Mouse (Mus musculus): ENCODE results near the gene Srgap3. TPM values are rescaled to one million over a fixed set of nuclear protein-coding genes. Genes with fewer than 3 reads are reported as not detected.

Srgap3 gene
- polyA plus RNA-seq, 1 experiment from 2014 or later: 6.5 TPM

- no peak for ATAC-seq (ENCODE audit: insufficient number of reproducible peaks, insufficient read depth, low FRiP score, low TSS enrichment, low read depth)
- no peak overlapping the region for H3K27ac ChIP-seq
- 97% methylated on average over 1 of the region's 1 CpGs for WGBS
Measured at GRCm38 (mm10) chr6:112691523-112691922, 255.5 kb downstream of the Srgap3 start.

DNA sequence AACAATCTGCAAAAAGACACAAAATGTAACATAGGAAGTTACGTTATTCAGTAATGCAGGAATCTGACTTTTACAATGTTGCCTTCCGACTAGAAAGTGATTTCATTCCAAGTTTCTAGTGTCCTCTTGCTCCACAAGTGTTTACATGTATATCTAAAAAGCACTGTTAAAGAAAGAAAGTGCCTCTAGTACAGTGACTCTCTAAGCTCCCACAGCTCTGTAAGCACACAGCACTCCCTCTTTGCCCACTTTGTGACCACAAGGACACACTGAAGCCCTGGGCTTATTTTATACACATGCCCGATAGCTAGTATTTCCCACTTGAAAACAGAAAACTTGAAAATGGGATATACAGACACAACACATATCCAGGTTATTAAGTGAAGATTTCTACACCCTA, 259.0 kb downstream of the Srgap3 start:
- Histone ChIP-seq H3K9ac (no peak overlapping the region), H3K9me3 (no peaks in the 10 kb centered on the region), H3K4me2 (no peak overlapping the region), H3K27ac (no peak overlapping the region), H3K27me3 (no peaks in the 10 kb centered on the region), H3K4me1 (no peaks in the 10 kb centered on the region), H3K36me3 (peaks cover 22% of the 10 kb centered on the region; the same call in 1 of the 2 replicates), H3K4me3 (no peak overlapping the region)
- WGBS: 94% methylated on average over 3 of the region's 3 CpGs
- ATAC-seq (ENCODE audit: insufficient number of reproducible peaks, insufficient read depth, low FRiP score, low TSS enrichment, low read depth): no peak

More at GRCm38 (mm10) chr6:112691523-112691922, 255.5 kb downstream of the Srgap3 start:
- Histone ChIP-seq H3K9me3 (no peaks in the 10 kb centered on the region), H3K36me3 (peaks cover 12% of the 10 kb centered on the region; the same call in 1 of the 2 replicates), H3K9ac (no peak overlapping the region), H3K27me3 (no peaks in the 10 kb centered on the region), H3K4me3 (no peak overlapping the region), H3K4me1 (peaks cover 11% of the 10 kb centered on the region), H3K4me2 (no peak overlapping the region)

GRCm38 (mm10) chr6:112686485-112686884, 260.6 kb downstream of the Srgap3 start:
- Histone ChIP-seq H3K4me1 (no peaks in the 10 kb centered on the region), H3K4me3 (no peak overlapping the region), H3K27me3 (no peaks in the 10 kb centered on the region), H3K27ac (no peak overlapping the region), H3K9me3 (no peaks in the 10 kb centered on the region), H3K36me3 (peaks cover 21% of the 10 kb centered on the region), H3K9ac (no peak overlapping the region), H3K4me2 (no peak overlapping the region)
- ATAC-seq (ENCODE audit: insufficient number of reproducible peaks, insufficient read depth, low FRiP score, low TSS enrichment, low read depth): no peak
- 69% methylated on average over 7 of the region's 7 CpGs for WGBS

GRCm38 (mm10) chr6:112684065-112684464, 263.0 kb downstream of the Srgap3 start:
- Histone ChIP-seq H3K4me3 (no peak overlapping the region), H3K27me3 (no peaks in the 10 kb centered on the region), H3K9me3 (no peaks in the 10 kb centered on the region), H3K9ac (no peak overlapping the region), H3K27ac (no peak overlapping the region), H3K4me1 (no peaks in the 10 kb centered on the region), H3K4me2 (no peak overlapping the region), H3K36me3 (peaks cover 33% of the 10 kb centered on the region)
- 86% methylated on average over 2 of the region's 2 CpGs for WGBS
- ATAC-seq (ENCODE audit: insufficient number of reproducible peaks, insufficient read depth, low FRiP score, low TSS enrichment, low read depth): no peak

Other genes with a start within 250 kb of the Srgap3 start
- gene Thumpd3, start 99.0 kb upstream of the Srgap3 start, polyA plus RNA-seq (2015; fragmentation: Nextera tagmentation; extraction: Ambion mirVana): 55.0 and 55.9 TPM in 2 replicates
- gene Setd5, start 130.1 kb upstream of the Srgap3 start, polyA plus RNA-seq (2015; fragmentation: Nextera tagmentation; extraction: Ambion mirVana): 84.0 and 91.0 TPM in 2 replicates
- gene Lhfpl4, start 248.1 kb upstream of the Srgap3 start, polyA plus RNA-seq (2015; fragmentation: Nextera tagmentation; extraction: Ambion mirVana): 1.8 and 2.5 TPM in 2 replicates

All from embryonic facial prominence, embryonic 13.5 days (tissue).